Mouse (Mus musculus) embryonic facial prominence, embryonic 15.5 days (tissue): Measurements from ENCODE around the gene Dip2c. TPM values are rescaled to one million over a fixed set of nuclear protein-coding genes. Genes with fewer than 3 reads are reported as not detected.

Experiments
- ATAC-seq: fragments of 200-750 bp; cut with Nextera tagmentation; 2 replicates; pipeline ENCODE4 v1.8.0; 2017; ENCODE audit warnings: low read depth, moderate TSS enrichment; ENCODE audit not compliant: insufficient number of reproducible peaks, low FRiP score, low TSS enrichment
- H3K27ac ChIP-seq: fragments of 300-500 bp; sonication (generic); replicated peaks from 2 replicates; pipeline ENCODE4 v1.5.1; 2015; ENCODE audit warnings: mild to moderate bottlenecking, inconsistent platforms
- H3K27me3 ChIP-seq: fragments of 300-500 bp; sonication (generic); 2 replicates; pipeline ENCODE4 v1.6.1; 2015; ENCODE audit warnings: inconsistent platforms
- H3K36me3 ChIP-seq: fragments of 300-500 bp; sonication (generic); 2 replicates; pipeline ENCODE4 v1.6.1; 2015; ENCODE audit warnings: mild to moderate bottlenecking, inconsistent platforms
- H3K4me1 ChIP-seq: fragments of 300-500 bp; sonication (generic); 2 replicates; pipeline ENCODE4 v1.6.1; 2015; ENCODE audit warnings: inconsistent platforms
- H3K4me2 ChIP-seq: fragments of 300-500 bp; sonication (generic); replicated peaks from 2 replicates; pipeline ENCODE4 v1.6.1; 2015; ENCODE audit warnings: mild to moderate bottlenecking, inconsistent platforms
- H3K4me3 ChIP-seq: fragments of 300-500 bp; sonication (generic); replicated peaks from 2 replicates; pipeline ENCODE4 v1.5.1; 2015; ENCODE audit warnings: mild to moderate bottlenecking, inconsistent platforms
- H3K9ac ChIP-seq: fragments of 300-500 bp; sonication (generic); 2 replicates; pipeline ENCODE4 v1.6.1; 2015; ENCODE audit warnings: inconsistent platforms
- H3K9me3 ChIP-seq: fragments of 300-500 bp; sonication (generic); replicated peaks from 2 replicates; pipeline ENCODE4 v1.6.1; 2016; ENCODE audit warnings: inconsistent platforms
- WGBS: fragments of 180-500 bp; shearing (Covaris S2); methylation state at CpG from one replicate; pipeline ENCODE4 v1.1.7; 2015; 5-methylcytosine and 5-hydroxymethylcytosine counted together
- polyA plus RNA-seq: library from polyadenylated mRNA; unstranded; fragments of >200 nt; fragmentation: Nextera tagmentation; extraction: Ambion mirVana; gene quantifications from 2 replicates; pipeline ENCODE4 v1.2.1, GENCODE M21; 2015

Dip2c gene
- polyA plus RNA-seq, 1 experiment from 2014 or later, result 6.3 TPM

GRCm38 (mm10) chr13:9424434-9424833 is 148.1 kb downstream of the Dip2c start:
- ATAC-seq, result no peak

DNA sequence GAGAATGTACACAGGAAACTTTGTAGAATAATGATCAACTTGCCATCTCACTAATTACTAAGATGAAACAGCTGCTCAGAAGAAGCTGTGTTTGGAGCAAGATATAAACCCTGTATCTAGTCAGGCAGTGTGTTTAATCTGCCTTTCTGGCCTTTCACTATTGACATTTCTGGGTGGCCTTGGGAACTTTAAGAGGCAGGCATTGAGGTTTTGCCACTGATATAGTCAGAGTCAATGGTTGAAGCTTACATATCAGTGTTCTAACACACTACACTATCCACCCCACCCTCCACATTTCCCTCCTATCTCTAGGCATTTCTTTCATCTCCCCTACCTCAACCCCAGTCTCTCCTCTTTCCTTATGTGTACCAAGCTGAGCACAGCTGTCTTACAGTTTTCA is 149.9 kb downstream of the Dip2c start:
- Histone ChIP-seq H3K9me3 (no peaks in the 10 kb centered on the region), H3K9ac (no peak overlapping the region), H3K4me2 (no peak overlapping the region), H3K36me3 (no peaks in the 10 kb centered on the region), H3K27ac (no peak overlapping the region), H3K4me1 (no peaks in the 10 kb centered on the region), H3K4me3 (no peak overlapping the region), H3K27me3 (no peaks in the 10 kb centered on the region)
- no peak for ATAC-seq

More at GRCm38 (mm10) chr13:9424434-9424833, 148.1 kb downstream of the Dip2c start:
- H3K4me1 ChIP-seq, result no peaks in the 10 kb centered on the region
- H3K4me2 ChIP-seq, result no peak overlapping the region
- H3K36me3 ChIP-seq, result no peaks in the 10 kb centered on the region
- no peak overlapping the region for H3K9ac ChIP-seq
- H3K27ac ChIP-seq, result no peak overlapping the region
- no peak overlapping the region for H3K4me3 ChIP-seq
- H3K27me3 ChIP-seq, result no peaks in the 10 kb centered on the region
- no peaks in the 10 kb centered on the region for H3K9me3 ChIP-seq

DNA sequence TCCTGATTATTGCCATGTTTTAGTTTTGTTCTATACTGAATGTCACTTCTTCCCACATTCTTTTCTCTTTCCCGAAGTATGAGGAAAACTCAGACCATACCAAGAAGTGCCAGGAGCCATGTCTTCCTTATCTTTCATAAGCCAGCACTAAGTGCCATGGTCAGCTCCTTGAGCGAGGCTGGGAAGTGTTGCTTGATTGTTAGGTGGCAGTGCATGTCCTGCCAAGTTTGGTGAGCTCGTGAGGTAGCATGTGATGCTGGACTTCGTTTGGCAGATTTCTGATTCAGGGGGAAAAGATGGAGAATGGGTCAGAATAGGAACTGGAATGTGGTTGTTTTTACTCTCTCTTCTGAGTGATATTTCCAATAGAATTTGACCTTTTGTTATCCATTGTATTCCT is 150.5 kb downstream of the Dip2c start:
- no peaks in the 10 kb centered on the region for H3K9me3 ChIP-seq
- ATAC-seq, result no peak
- no peak overlapping the region for H3K9ac ChIP-seq
- no peaks in the 10 kb centered on the region for H3K4me1 ChIP-seq
- no peak overlapping the region for H3K4me2 ChIP-seq
- H3K27ac ChIP-seq, result no peak overlapping the region
- H3K27me3 ChIP-seq, result no peaks in the 10 kb centered on the region
- no peaks in the 10 kb centered on the region for H3K36me3 ChIP-seq
- 62% methylated on average over 4 of the region's 4 CpGs for WGBS
- H3K4me3 ChIP-seq, result no peak overlapping the region

DNA sequence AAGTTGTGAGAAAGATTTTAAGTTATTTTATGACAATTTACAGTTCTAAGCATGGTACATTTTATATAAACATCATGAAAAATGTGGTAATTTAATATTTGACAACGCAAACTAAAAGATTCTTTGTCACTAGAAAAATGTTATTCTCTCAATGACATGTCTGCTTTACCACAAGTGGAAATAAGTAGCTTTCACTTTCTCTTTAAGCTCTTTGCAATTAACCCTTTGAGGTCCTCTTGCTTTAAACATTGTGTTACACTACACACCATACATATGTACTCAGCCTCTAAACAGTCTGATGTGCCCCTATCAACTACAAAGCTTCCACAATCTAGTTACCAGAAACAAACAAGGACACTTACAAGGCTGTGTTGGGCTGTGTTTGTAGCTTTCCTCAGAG is 153.6 kb downstream of the Dip2c start:
- Histone ChIP-seq H3K9ac (no peak overlapping the region), H3K36me3 (no peaks in the 10 kb centered on the region), H3K4me3 (no peak overlapping the region), H3K27ac (no peak overlapping the region), H3K4me1 (no peaks in the 10 kb centered on the region), H3K4me2 (no peak overlapping the region), H3K27me3 (no peaks in the 10 kb centered on the region), H3K9me3 (no peaks in the 10 kb centered on the region)
- 74% methylated on average over 1 of the region's 1 CpGs for WGBS
- ATAC-seq, result no peak

- ATAC-seq, result no peak
- H3K4me3 ChIP-seq, result no peak overlapping the region
- H3K4me1 ChIP-seq, result no peaks in the 10 kb centered on the region
- H3K9me3 ChIP-seq, result no peaks in the 10 kb centered on the region
- H3K36me3 ChIP-seq, result no peaks in the 10 kb centered on the region
- WGBS, result 89% methylated on average over 2 of the region's 2 CpGs
- H3K9ac ChIP-seq, result no peak overlapping the region
- H3K27me3 ChIP-seq, result no peaks in the 10 kb centered on the region
- no peak overlapping the region for H3K4me2 ChIP-seq
- H3K27ac ChIP-seq, result no peak overlapping the region
Measured at GRCm38 (mm10) chr13:9430724-9431123, 154.4 kb downstream of the Dip2c start.

DNA sequence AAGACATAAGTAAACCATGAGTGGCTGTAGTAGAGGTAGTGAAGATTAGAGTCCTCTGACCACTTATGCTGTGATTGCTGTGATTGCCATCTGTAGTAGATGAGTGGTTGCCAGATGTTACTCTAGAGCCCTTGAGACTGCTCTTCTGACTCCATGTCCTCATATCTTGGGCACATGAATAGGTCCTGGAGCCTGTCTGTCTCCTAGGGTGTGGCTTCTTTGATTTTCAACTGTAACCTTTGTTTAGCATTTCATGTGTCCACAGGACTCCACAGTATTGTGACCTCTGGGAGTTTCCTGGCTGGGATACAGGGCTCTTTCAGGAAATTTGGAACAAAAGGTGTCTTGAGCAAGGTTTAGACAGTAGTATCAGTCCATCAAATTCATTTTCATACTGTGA is 155.1 kb downstream of the Dip2c start:
- H3K36me3 ChIP-seq, result no peaks in the 10 kb centered on the region
- no peaks in the 10 kb centered on the region for H3K4me1 ChIP-seq
- no peak overlapping the region for H3K9ac ChIP-seq
- H3K9me3 ChIP-seq, result no peaks in the 10 kb centered on the region
- no peak for ATAC-seq
- no peak overlapping the region for H3K27ac ChIP-seq
- H3K4me3 ChIP-seq, result no peak overlapping the region
- H3K4me2 ChIP-seq, result no peak overlapping the region
- no peaks in the 10 kb centered on the region for H3K27me3 ChIP-seq

DNA sequence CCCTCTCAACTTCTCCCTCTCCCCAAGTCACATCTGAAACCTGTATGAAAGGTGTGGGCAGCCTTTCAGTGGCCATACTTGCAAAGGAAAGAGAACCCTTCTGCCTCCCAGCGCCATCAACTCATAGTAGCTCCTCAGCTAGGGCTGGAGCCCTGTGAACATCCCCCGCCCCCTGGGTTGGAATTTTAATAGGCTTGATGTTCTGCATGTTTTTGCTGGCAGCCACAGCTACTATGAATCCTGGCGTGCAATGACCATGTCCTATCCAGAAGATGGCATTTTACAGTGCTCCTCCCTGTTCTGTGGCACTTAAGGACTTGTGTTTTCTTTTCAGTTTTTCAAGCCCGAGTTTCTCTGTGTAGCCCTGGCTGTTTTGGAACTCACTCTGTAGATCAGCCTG is 166.7 kb downstream of the Dip2c start:
- Histone ChIP-seq H3K27ac (no peak overlapping the region), H3K4me2 (no peak overlapping the region), H3K4me1 (no peaks in the 10 kb centered on the region), H3K9me3 (no peaks in the 10 kb centered on the region), H3K4me3 (no peak overlapping the region), H3K9ac (no peak overlapping the region), H3K27me3 (no peaks in the 10 kb centered on the region), H3K36me3 (no peaks in the 10 kb centered on the region)
- WGBS, result 71% methylated on average over 4 of the region's 4 CpGs
- no peak for ATAC-seq

GRCm38 (mm10) chr13:9445533-9446294 is 169.4 kb downstream of the Dip2c start:
- H3K36me3 ChIP-seq, result no peaks in the 10 kb centered on the region
- ATAC-seq, result no peak
- no peak overlapping the region for H3K9ac ChIP-seq
- no peak overlapping the region for H3K4me2 ChIP-seq
- H3K9me3 ChIP-seq, result no peaks in the 10 kb centered on the region
- no peaks in the 10 kb centered on the region for H3K4me1 ChIP-seq
- WGBS, result 89% methylated on average over 6 of the region's 6 CpGs
- H3K27ac ChIP-seq, result no peak overlapping the region
- H3K4me3 ChIP-seq, result no peak overlapping the region
- no peaks in the 10 kb centered on the region for H3K27me3 ChIP-seq

DNA sequence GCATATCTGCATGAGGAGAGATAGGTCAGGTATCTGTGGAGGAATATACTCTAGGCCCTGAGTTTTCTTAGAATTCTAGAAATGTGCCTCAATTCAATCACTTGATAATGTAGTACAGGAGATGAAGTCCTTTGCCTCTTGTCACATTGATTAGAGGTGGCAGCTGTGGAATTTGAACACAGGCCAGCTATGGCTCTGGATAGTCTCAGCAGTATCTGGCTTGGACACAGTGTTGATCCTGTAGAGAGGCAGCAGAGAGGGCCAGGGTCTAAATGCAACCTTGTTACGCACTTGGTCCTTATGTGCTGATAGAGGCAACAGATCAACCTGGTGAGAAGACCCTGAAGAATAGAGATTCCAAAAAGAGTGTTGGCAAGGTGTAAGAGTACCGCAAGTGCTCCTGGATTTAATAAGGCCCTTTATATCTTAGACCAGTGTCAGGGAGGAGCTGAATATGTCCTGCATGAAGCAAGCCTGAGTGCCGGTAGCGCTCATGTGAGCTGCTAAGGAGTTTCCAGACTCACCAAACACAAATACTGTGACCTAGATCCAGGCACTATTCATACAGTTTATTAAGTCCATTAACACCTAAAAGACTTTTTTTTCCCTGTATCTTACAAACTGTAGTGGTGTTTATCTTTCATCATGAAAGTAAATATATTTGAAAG is 170.3 kb downstream of the Dip2c start:
- whole genome bisulfite sequencing, result 88% methylated on average over 4 of the region's 4 CpGs
- H3K4me2 ChIP-seq, result no peak overlapping the region
- no peak overlapping the region for H3K9ac ChIP-seq
- no peak overlapping the region for H3K4me3 ChIP-seq
- no peaks in the 10 kb centered on the region for H3K36me3 ChIP-seq
- H3K9me3 ChIP-seq, result no peaks in the 10 kb centered on the region
- no peak overlapping the region for H3K27ac ChIP-seq
- H3K4me1 ChIP-seq, result no peaks in the 10 kb centered on the region; the same call in 1 of the 2 replicates
- no peak for ATAC-seq
- H3K27me3 ChIP-seq, result no peaks in the 10 kb centered on the region

DNA sequence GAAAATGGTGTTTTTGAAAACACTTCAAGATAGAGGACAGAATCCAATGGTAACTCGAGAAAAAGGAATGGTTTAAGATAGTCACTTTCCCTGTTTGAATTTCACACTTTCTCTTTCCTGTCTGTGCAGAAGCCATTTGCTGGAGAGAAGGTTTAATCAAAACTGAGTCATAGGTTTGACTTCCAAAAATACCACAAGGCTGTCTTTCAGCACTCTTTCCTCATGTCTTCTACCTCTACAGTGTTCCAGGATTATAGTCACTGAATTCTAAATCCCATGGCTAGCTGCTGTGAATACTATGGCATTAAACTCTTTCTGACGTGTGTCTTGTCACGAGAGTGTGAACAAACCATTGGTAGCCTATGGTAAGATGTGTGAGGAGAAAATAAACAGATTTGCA is 173.9 kb downstream of the Dip2c start:
- no peaks in the 10 kb centered on the region for H3K36me3 ChIP-seq
- H3K27me3 ChIP-seq, result no peaks in the 10 kb centered on the region
- H3K4me2 ChIP-seq, result no peak overlapping the region
- no peaks in the 10 kb centered on the region; the same call in 1 of the 2 replicates for H3K4me1 ChIP-seq
- no peak overlapping the region for H3K4me3 ChIP-seq
- WGBS, result 80% methylated on average over 3 of the region's 3 CpGs
- ATAC-seq, result no peak
- no peak overlapping the region for H3K9ac ChIP-seq
- H3K9me3 ChIP-seq, result no peaks in the 10 kb centered on the region
- no peak overlapping the region for H3K27ac ChIP-seq

DNA sequence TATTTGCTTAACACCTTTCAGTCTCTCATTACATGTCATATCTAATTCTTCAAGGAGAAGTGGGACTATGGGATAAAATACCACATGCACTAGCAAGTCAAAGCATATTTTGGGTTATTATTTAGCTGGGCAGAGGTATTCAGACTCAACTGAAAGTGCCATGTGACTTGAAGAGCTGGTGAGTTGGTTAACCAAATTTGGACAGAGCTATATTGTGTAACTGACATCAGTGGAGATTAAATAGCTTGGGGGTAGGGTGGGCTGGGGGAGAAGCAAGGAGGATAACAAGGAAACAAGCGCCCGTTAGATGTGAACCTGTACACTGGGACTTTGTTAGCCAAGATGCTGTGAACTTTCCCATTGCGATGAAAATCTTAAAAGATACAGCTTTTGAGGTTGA is 175.6 kb downstream of the Dip2c start:
- Histone ChIP-seq H3K4me3 (no peak overlapping the region), H3K27me3 (no peaks in the 10 kb centered on the region), H3K9ac (no peak overlapping the region), H3K36me3 (no peaks in the 10 kb centered on the region), H3K9me3 (no peaks in the 10 kb centered on the region), H3K27ac (no peak overlapping the region), H3K4me2 (no peak overlapping the region), H3K4me1 (no peaks in the 10 kb centered on the region; the same call in 1 of the 2 replicates)
- WGBS, result 59% methylated on average over 3 of the region's 3 CpGs
- no peak for ATAC-seq
